Mouse (Mus musculus) lung, postnatal 25 days (tissue): ENCODE measurements around the gene Zbtb16.
A peak's percentile ranks its signal among the peaks of the same experiment; 100 is the strongest.

ENCODE experiments used
- DNase-seq: peaks from one replicate; pipeline ENCODE4 v3.0.0; 2022; ENCODE audit warnings: low spot score

Gene Zbtb16

GRCm38 (mm10) chr9:48744451-48744850, 91.6 kb downstream of the Zbtb16 start:
- no peak for DNase-seq

- no peak for DNase-seq
These were observed 92.4 kb downstream of the Zbtb16 start for GRCm38 (mm10) chr9:48743338-48744285.

- no peak for DNase-seq
These were observed 93.9 kb downstream of the Zbtb16 start for GRCm38 (mm10) chr9:48742150-48742549.

- DNase-seq: no peak
These were observed 94.5 kb downstream of the Zbtb16 start for GRCm38 (mm10) chr9:48741433-48742077.

GRCm38 (mm10) chr9:48740732-48741255, 95.2 kb downstream of the Zbtb16 start:
- DNase-seq: no peak

- peak; percentile 97 for DNase-seq
These were observed 95.9 kb downstream of the Zbtb16 start for GRCm38 (mm10) chr9:48740098-48740505.

- DNase-seq: no peak
These were observed 97.1 kb downstream of the Zbtb16 start for GRCm38 (mm10) chr9:48738795-48739476.

GRCm38 (mm10) chr9:48737911-48738310, 98.1 kb downstream of the Zbtb16 start:
- DNase-seq: peak; percentile 44

GRCm38 (mm10) chr9:48737210-48737850, 98.7 kb downstream of the Zbtb16 start:
- DNase-seq: peak; percentile 98

GRCm38 (mm10) chr9:48736361-48737209, 99.4 kb downstream of the Zbtb16 start:
- peak; percentile 77 for DNase-seq

- DNase-seq: no peak
These were observed 100.3 kb downstream of the Zbtb16 start for GRCm38 (mm10) chr9:48735466-48736312.

GRCm38 (mm10) chr9:48734725-48735465, 101.1 kb downstream of the Zbtb16 start:
- DNase-seq: no peak

GRCm38 (mm10) chr9:48733817-48734544, 102.0 kb downstream of the Zbtb16 start:
- DNase-seq: peak; percentile 82

- DNase-seq: no peak
These were observed 102.9 kb downstream of the Zbtb16 start for GRCm38 (mm10) chr9:48733083-48733482.

- DNase-seq: no peak
These were observed 104.1 kb downstream of the Zbtb16 start for GRCm38 (mm10) chr9:48731651-48732536.

- DNase-seq: no peak
These were observed 105.5 kb downstream of the Zbtb16 start for GRCm38 (mm10) chr9:48730446-48730979.

- DNase-seq: peak; percentile 48
These were observed 106.6 kb downstream of the Zbtb16 start for GRCm38 (mm10) chr9:48729471-48729870.
